Mouse (Mus musculus) embryo, embryonic 9.5 days (tissue): Measurements from ENCODE around the gene Zfp945.
"Not testable (repeated sequence)": the region's sequence is repeated elsewhere in the genome, so short reads cannot be mapped to it uniquely, and the experiment has no call there.

Source experiments
- DNase-seq: peaks from one replicate; pipeline ENCODE4 v3.0.0-alpha.2; 2017; ENCODE audit errors: extremely low spot score

The Zfp945 gene

GRCm38 (mm10) chr17:22866845-22867481, at the start of gene Zfp945:
Gene Zfp945 (minus strand): TSS chr17:22867134.
- peak; percentile 71 for DNase-seq

DNA sequence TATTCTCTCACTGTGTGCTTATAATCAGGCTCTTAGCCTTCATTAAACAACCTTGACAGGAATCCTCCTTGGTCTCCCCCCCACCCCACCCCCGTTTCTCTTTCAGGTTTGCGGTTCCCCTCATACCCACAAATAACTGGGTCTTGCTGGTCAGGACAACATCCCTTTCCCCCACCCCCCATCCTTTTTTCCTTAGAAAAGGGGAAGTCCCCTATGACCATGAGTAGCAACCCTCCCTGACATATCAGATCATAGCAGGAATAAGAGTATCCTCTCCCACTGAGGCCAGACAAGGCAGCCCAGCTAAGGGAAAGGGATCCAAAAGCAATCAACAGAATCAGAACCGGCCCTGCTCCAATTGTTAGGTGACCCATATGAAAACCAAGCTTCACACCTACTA, 21.4 kb upstream of the Zfp945 start:
- no peak for DNase-seq

DNA sequence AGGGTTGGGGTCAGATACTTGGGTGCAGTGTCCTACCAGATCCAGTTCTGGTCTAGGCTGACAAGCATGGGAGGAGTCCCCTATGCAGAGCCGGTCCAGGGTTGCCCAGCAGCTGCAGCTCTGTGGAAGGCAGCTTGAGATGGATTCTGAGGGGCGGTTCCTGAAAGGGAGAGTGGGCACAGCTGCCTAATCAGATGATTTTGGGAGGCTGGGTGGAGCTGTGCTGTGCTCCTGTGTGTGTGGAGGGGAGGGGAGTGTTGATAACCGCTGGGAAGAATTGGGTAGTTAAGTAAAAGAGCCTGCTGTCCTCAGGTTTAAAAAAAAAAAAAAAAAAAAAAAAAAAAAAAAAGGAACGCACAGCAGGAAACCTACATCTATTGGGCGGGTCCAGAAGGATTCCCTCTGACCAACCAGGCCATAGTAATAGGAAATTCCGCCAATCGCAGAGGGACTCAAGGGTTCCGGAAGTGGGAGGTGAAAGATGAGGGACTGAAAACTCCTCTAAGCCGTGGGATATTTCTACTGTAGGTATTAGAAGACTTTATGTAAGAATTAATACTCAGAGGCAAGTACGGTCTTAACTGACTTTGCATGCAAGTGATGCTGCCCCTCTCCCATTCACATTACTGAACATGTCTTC, 17.2 kb upstream of the Zfp945 start:
- no peak for DNase-seq

- DNase-seq, result no peak
Measured at GRCm38 (mm10) chr17:22877427-22878307, 10.7 kb upstream of the Zfp945 start.

- peak; percentile 45 for DNase-seq
Measured at GRCm38 (mm10) chr17:22876316-22876715, 9.4 kb upstream of the Zfp945 start.

- DNase-seq, result not testable (repeated sequence)
Measured at GRCm38 (mm10) chr17:22875549-22875948, 8.6 kb upstream of the Zfp945 start.

- DNase-seq, result no peak
Measured at GRCm38 (mm10) chr17:22866421-22866844, 501 bp downstream of the Zfp945 start.

- DNase-seq, result no peak
Measured at GRCm38 (mm10) chr17:22821166-22821565, 45.8 kb downstream of the Zfp945 start.

GRCm38 (mm10) chr17:22818199-22818595, 48.7 kb downstream of the Zfp945 start:
- no peak for DNase-seq

DNA sequence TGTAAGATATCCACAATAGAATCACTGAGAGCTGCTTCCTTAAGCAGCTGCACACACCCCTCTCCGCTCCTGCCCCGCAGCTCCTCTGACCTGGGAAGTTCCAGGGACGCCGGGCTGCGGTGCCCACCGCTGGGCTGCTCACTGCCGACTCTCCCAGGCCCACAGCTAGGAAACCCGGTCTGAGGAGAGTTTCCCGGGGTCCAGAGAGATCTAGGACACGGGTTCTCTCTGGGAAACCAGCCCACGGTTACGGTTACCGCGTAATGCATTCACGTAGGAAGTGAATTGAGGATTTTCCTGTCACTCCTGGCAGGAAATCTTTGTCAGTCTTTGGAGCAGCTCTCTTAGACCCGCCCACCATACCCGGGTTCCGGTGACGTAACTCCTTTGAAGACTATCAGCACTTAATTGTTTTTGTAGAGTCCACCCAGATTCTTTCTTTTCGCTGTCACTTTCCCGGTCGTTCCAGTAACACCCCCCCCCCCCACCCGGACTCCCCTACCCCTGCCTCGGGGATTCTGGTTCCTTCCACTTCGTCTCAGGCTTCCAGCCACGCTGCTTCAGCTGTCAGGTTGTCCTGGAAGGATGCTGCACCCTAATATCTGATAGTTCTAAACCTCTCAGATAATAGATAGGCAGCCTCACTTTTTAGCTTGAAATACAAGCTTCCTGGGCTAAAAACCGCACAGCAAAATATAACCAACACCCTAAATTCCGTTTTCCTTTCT, 49.3 kb downstream of the Zfp945 start:
- DNase-seq, result peak; percentile 85

- DNase-seq, result no peak
Measured at GRCm38 (mm10) chr17:22799707-22800106, 67.2 kb downstream of the Zfp945 start.
